Mouse (Mus musculus) cerebellum, adult 18-20 months (tissue): Measurements from ENCODE around the gene Lmtk2.
A peak's percentile ranks its signal among the peaks of the same experiment; 100 is the strongest.

ENCODE experiments used
- DNase-seq, 2 experiments: peaks; one replicate each; pipeline ENCODE4 v3.0.0; 2021

Gene Lmtk2

GRCm38 (mm10) chr5:144219936-144220335 lies 119.7 kb downstream of the Lmtk2 start:
- DNase-seq, result peak in 1 of 2 experiments; percentile 8

GRCm38 (mm10) chr5:144221305-144221704 lies 121.1 kb downstream of the Lmtk2 start:
- peak; percentile 16 to 23 for DNase-seq

GRCm38 (mm10) chr5:144222811-144223502 lies 122.7 kb downstream of the Lmtk2 start:
- DNase-seq, result peak; percentile 87 to 89

- peak; percentile 97 to 98 for DNase-seq
These were observed 123.2 kb downstream of the Lmtk2 start, which contains the start of gene Tecpr1 for GRCm38 (mm10) chr5:144223503-144223862. Gene Tecpr1 (minus strand): TSS chr5:144223615.

- peak in 1 of 2 experiments; percentile 45 for DNase-seq
These were observed 123.9 kb downstream of the Lmtk2 start for GRCm38 (mm10) chr5:144223899-144224816.

- DNase-seq, result no peak
These were observed 126.0 kb downstream of the Lmtk2 start for GRCm38 (mm10) chr5:144226220-144226619.

GRCm38 (mm10) chr5:144230216-144230615 lies 130.0 kb downstream of the Lmtk2 start:
- no peak for DNase-seq

- no peak for DNase-seq
These were observed 131.2 kb downstream of the Lmtk2 start for GRCm38 (mm10) chr5:144231410-144231809.

- no peak for DNase-seq
These were observed 132.3 kb downstream of the Lmtk2 start for GRCm38 (mm10) chr5:144232531-144232930.

GRCm38 (mm10) chr5:144234222-144234621 lies 134.0 kb downstream of the Lmtk2 start:
- DNase-seq, result no peak

- no peak for DNase-seq
These were observed 134.5 kb downstream of the Lmtk2 start for GRCm38 (mm10) chr5:144234714-144235113.
